Mouse (Mus musculus) liver, embryonic 14.5 days (tissue): ENCODE measurements at regions not wholly inside any gene's neighbourhood (a gene's known extent, or its start where the extent isn't known, plus 50 kb on each side); places are given as distances from the start of the nearest gene placed in this dataset.

ENCODE experiments used
- CTCF ChIP-seq: IDR thresholded peaks from 2 replicates; pipeline ENCODE4 v1.5.1; 2016; ENCODE audit warnings: antibody characterized with exemption, low read depth, control low read depth
- EP300 ChIP-seq: IDR thresholded peaks from 2 replicates; pipeline ENCODE4 v1.6.1; 2016; ENCODE audit warnings: antibody characterized with exemption, low read depth

- TF ChIP-seq CTCF: no peak
- TF ChIP-seq EP300: no peak
Measured at GRCm38 (mm10) chr16:30827901-30828608, 228.5 kb downstream of the Fam43a start.
